Mouse (Mus musculus) small intestine, adult 2 months (tissue): ENCODE measurements around the gene Lactbl1.

ENCODE experiments used
- CTCF ChIP-seq: fragments of 200-500 bp; IDR thresholded peaks from 2 replicates; pipeline ENCODE4 v1.5.1; 2012; ENCODE audit warnings: low read depth, mild to moderate bottlenecking, control low read depth, inconsistent platforms, low read length, moderate library complexity, mixed read lengths; ENCODE audit not compliant: insufficient replicate concordance, insufficient read length; ENCODE audit errors: extremely low read depth
- POLR2A ChIP-seq: fragments of 200-500 bp; IDR thresholded peaks from 2 replicates; pipeline ENCODE4 v1.6.1; 2012; ENCODE audit warnings: low read depth, mild to moderate bottlenecking, control low read depth, inconsistent platforms, low read length, moderate library complexity

- TF ChIP-seq POLR2A (no peak), CTCF (no peak)
These were observed 14.1 kb downstream of the Lactbl1 start for GRCm38 (mm10) chr4:136636511-136636910.
